Mouse (Mus musculus) embryonic fibroblast, embryonic 13.5 days (primary cell): ENCODE results near the gene Cacna1d.

ENCODE experiments used
- CTCF ChIP-seq: IDR thresholded peaks from 2 replicates; pipeline ENCODE4 v1.5.1; 2011; ENCODE audit warnings: mild to moderate bottlenecking, control low read depth, low read length, moderate library complexity, borderline replicate concordance; ENCODE audit not compliant: insufficient read depth
- POLR2A ChIP-seq: IDR thresholded peaks from 2 replicates; pipeline ENCODE4 v1.6.1; 2011; ENCODE audit warnings: low read depth, mild to moderate bottlenecking, control low read depth, low read length, moderate library complexity

DNA sequence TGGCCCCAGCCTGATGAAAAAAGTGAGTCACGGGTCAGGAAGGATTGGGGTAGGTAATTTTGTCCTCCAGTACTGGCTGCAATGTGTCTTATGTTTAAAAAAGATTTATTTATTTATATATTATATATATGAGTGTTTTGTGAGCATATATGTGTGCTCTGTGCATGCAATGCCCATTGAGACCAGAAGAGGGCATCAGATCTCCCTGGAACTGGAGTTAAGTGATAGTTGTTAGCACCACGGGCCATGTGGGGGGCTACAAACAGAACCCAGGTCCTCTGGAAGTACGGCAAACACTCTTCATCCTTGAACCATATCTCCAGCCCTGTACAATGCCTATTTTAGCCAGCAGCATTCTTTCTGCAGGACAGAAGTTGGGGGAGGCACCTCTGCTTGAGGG, 443.2 kb downstream of the Cacna1d start:
- TF ChIP-seq POLR2A (no peak), CTCF (no peak)
